Mouse (Mus musculus) testis, adult 2 months (tissue): Measurements from ENCODE around the gene March7.

ENCODE experiments used
- CTCF ChIP-seq: fragments of 200-500 bp; IDR thresholded peaks from 2 replicates; pipeline ENCODE4 v1.5.1; 2012; ENCODE audit warnings: low read depth, mild to moderate bottlenecking, inconsistent platforms, low read length, moderate library complexity; ENCODE audit not compliant: control insufficient read depth, insufficient read depth, insufficient replicate concordance
- POLR2A ChIP-seq: fragments of 200-500 bp; IDR thresholded peaks from 2 replicates; pipeline ENCODE4 v1.6.1; 2012; ENCODE audit warnings: low read depth, mild to moderate bottlenecking, inconsistent platforms, low read length, moderate library complexity; ENCODE audit not compliant: control insufficient read depth

DNA sequence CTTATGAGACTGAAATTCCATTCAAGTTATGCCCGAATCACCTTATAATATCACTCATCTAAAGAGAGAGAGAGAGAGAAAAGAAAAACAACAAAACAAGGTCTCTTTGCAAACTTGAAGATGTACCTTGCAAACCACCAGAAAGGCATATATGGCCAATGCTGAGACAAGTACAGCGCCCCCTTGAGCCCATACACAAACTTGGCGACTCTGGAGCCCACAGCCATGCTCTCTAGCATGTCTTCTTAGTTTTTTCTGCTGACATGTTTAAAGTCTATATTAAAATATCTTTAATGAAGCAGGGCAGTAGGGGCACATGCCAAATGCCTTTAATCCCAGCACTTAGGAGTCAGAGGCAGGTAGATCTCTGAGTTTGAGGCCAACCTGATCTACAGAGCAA lies 36.5 kb upstream of the March7 start:
- no peak for TF ChIP-seq CTCF
- no peak for TF ChIP-seq POLR2A
